Mouse (Mus musculus) hindbrain, postnatal 0 days (tissue): Measurements from ENCODE around the gene Ppp2r2c. TPM values are rescaled to one million over a fixed set of nuclear protein-coding genes. Genes with fewer than 3 reads are reported as not detected.

Experiments
- ATAC-seq: fragments of 200-750 bp; cut with Nextera tagmentation; 2 replicates; pipeline ENCODE4 v1.8.0; 2017; ENCODE audit warnings: mild to moderate bottlenecking, moderate TSS enrichment, moderate library complexity
- DNase-seq: peaks from one replicate; pipeline ENCODE4 v3.0.0-alpha.2; 2015; ENCODE audit warnings: low spot score
- H3K27ac ChIP-seq: fragments of 300-500 bp; sonication (generic); 2 replicates; pipeline ENCODE4 v1.5.1; 2014; ENCODE audit warnings: mild to moderate bottlenecking
- H3K27me3 ChIP-seq: fragments of 300-500 bp; sonication (generic); 2 replicates; pipeline ENCODE4 v1.6.1; 2014; ENCODE audit warnings: low read length, mixed read lengths; ENCODE audit not compliant: insufficient read depth
- H3K36me3 ChIP-seq: fragments of 300-500 bp; sonication (generic); 2 replicates; pipeline ENCODE4 v1.6.1; 2014; ENCODE audit warnings: low read length, mixed read lengths; ENCODE audit not compliant: insufficient read depth
- H3K4me1 ChIP-seq: fragments of 300-500 bp; sonication (generic); 2 replicates; pipeline ENCODE4 v1.6.1; 2014; ENCODE audit warnings: antibody characterized with exemption, low read length, mixed read lengths; ENCODE audit not compliant: insufficient read depth
- H3K4me2 ChIP-seq: fragments of 300-500 bp; sonication (generic); 2 replicates; pipeline ENCODE4 v1.6.1; 2014; ENCODE audit warnings: low read depth, mild to moderate bottlenecking, low read length, moderate library complexity, mixed read lengths
- H3K4me3 ChIP-seq: fragments of 300-500 bp; sonication (generic); 2 replicates; pipeline ENCODE4 v1.5.1; 2014; ENCODE audit warnings: low read length
- H3K9ac ChIP-seq: fragments of 300-500 bp; sonication (generic); replicated peaks from 2 replicates; pipeline ENCODE4 v1.6.1; 2014; ENCODE audit warnings: mild to moderate bottlenecking, low read length, moderate library complexity, mixed read lengths
- H3K9me3 ChIP-seq: fragments of 300-500 bp; sonication (generic); 2 replicates; pipeline ENCODE4 v1.6.1; 2016; ENCODE audit warnings: low read length, mixed read lengths
- CTCF ChIP-seq: IDR thresholded peaks from 2 replicates; pipeline ENCODE4 v1.5.1; 2016; ENCODE audit warnings: antibody characterized with exemption, control low read depth, low read depth
- WGBS: fragments of 180-500 bp; shearing (Covaris S2); extraction: QIAGEN DNeasy Blood & Tissue Kit; methylation state at CpG from one replicate; pipeline ENCODE4 v1.1.7; 2014; 5-methylcytosine and 5-hydroxymethylcytosine counted together
- polyA plus RNA-seq: library from polyadenylated mRNA; unstranded; fragments of >200 nt; fragmentation: Nextera tagmentation; extraction: Ambion mirVana; gene quantifications from 2 replicates; pipeline ENCODE4 v1.2.1, GENCODE M21; 2015
- total RNA-seq: library from RNA; depleted of rRNA; stranded (reverse); fragments of >200 nt; gene quantifications from 2 replicates; pipeline ENCODE4 v1.2.3, GENCODE M21; 2014

Gene Ppp2r2c
- total and polyA plus RNA-seq, 2 experiments from 2014 or later: 103 to 263 TPM

DNA sequence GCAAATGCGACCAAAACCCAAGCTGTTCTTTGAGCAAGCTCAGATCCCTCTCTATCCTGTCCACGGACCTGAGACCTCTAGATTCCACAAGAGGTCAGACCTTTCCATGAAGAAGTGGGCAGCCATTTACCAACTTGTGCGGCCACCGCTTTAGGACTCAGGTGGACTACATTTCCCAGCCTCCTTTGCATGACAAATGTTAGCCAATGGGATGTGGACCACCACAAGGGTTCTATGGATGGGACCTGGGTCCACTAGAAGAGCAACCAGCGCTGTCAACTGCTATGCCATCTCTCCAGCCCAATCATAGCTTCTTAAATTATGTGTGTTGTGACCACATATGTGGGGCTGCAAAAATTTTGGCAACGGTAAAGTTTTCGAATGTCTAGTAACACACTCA, 37.0 kb upstream of the Ppp2r2c start:
- peak overlapping the region; percentile 89 for H3K4me2 ChIP-seq
- peaks cover 8% of the 10 kb centered on the region; the same call in 1 of the 2 replicates for H3K4me1 ChIP-seq
- TF ChIP-seq CTCF: no peak; the same call in 1 of the 2 replicates
- WGBS: 65% methylated on average over 7 of the region's 7 CpGs
- H3K4me3 ChIP-seq: no peak overlapping the region
- H3K9me3 ChIP-seq: no peaks in the 10 kb centered on the region
- ATAC-seq: peak; percentile 36; the same call in 1 of the 2 replicates
- peak; percentile 66 for DNase-seq
- no peak overlapping the region for H3K27ac ChIP-seq
- peaks cover 3% of the 10 kb centered on the region; the same call in 1 of the 2 replicates for H3K36me3 ChIP-seq
- no peak overlapping the region for H3K9ac ChIP-seq
- H3K27me3 ChIP-seq: no peaks in the 10 kb centered on the region

- peak; percentile 99 for TF ChIP-seq CTCF
- DNase-seq (peak; percentile 91), ATAC-seq (peak; percentile 75)
- Histone ChIP-seq H3K4me3 (no peak overlapping the region), H3K4me1 (0 out of 2 replicates have a peak, but pooled peaks cover 5% of the 10 kb centered on the region), H3K36me3 (no peaks in the 10 kb centered on the region), H3K9me3 (no peaks in the 10 kb centered on the region), H3K9ac (no peak overlapping the region), H3K27me3 (no peaks in the 10 kb centered on the region), H3K27ac (no peak overlapping the region), H3K4me2 (no peak overlapping the region)
- 3% methylated on average over 6 of the region's 6 CpGs for WGBS
Observed at GRCm38 (mm10) chr5:36835933-36836332, 32.4 kb upstream of the Ppp2r2c start.

- H3K9me3 ChIP-seq: no peaks in the 10 kb centered on the region
- peak; percentile 59; the same call in 1 of the 2 replicates for ATAC-seq
- no peak overlapping the region for H3K4me3 ChIP-seq
- no peak overlapping the region for H3K27ac ChIP-seq
- no peak overlapping the region for H3K4me2 ChIP-seq
- no peaks in the 10 kb centered on the region for H3K36me3 ChIP-seq
- no peaks in the 10 kb centered on the region for H3K27me3 ChIP-seq
- H3K4me1 ChIP-seq: 0 out of 2 replicates have a peak, but pooled peaks cover 5% of the 10 kb centered on the region
- TF ChIP-seq CTCF: no peak
- WGBS: 67% methylated on average over 2 of the region's 2 CpGs
- DNase-seq: peak; percentile 64
- H3K9ac ChIP-seq: no peak overlapping the region
Observed at GRCm38 (mm10) chr5:36839032-36839431, 29.3 kb upstream of the Ppp2r2c start.

DNA sequence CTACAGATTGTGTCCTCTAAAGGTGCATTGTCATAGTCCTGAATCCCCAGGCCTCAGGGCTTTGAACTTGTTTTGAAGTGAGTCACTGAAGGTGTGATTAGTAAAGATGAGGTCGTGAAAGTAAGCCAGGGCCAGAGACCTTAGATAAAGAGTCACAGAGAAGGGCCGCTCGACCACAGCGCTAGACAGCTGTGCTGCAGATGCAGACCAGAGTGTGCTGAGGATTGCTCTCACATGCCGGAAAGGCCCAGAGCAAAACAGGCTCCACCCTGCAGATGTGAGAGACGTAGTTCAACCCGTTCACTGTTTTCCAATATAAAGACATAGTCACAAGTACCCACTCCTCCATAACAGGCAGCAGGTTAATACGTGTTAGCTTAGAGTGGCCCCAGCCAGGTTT, 28.7 kb upstream of the Ppp2r2c start:
- Histone ChIP-seq H3K4me2 (no peak overlapping the region), H3K27me3 (no peaks in the 10 kb centered on the region), H3K4me3 (no peak overlapping the region), H3K4me1 (0 out of 2 replicates have a peak, but pooled peaks cover 5% of the 10 kb centered on the region), H3K36me3 (no peaks in the 10 kb centered on the region), H3K9me3 (no peaks in the 10 kb centered on the region), H3K9ac (no peak overlapping the region), H3K27ac (no peak overlapping the region)
- no peak for ATAC-seq
- WGBS: 85% methylated on average over 8 of the region's 8 CpGs
- no peak for DNase-seq
- TF ChIP-seq CTCF: no peak

DNA sequence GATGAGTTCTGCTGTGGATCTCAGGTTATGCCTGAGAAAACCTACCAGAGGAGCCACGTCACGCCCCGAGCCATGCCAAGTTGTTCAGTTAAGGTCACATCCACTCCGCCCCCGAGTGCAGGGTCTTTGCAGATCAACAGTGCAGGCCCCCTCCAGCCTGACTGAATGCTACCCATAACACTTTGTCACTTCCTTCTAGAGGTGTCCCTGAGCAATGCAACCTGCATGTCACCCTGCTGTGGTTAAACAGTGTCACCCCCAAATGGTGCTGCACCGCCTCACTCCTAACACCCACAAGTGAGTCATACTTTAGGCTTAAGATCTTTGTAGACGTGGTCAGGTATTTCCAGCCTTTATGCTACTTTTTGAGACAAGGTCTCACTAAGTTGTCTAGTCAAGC, 28.2 kb upstream of the Ppp2r2c start:
- Histone ChIP-seq H3K4me1 (0 out of 2 replicates have a peak, but pooled peaks cover 5% of the 10 kb centered on the region), H3K27ac (no peak overlapping the region), H3K9me3 (no peaks in the 10 kb centered on the region), H3K9ac (no peak overlapping the region), H3K36me3 (no peaks in the 10 kb centered on the region), H3K4me3 (no peak overlapping the region), H3K27me3 (no peaks in the 10 kb centered on the region), H3K4me2 (no peak overlapping the region)
- WGBS: 83% methylated on average over 7 of the region's 7 CpGs
- ATAC-seq (no peak), DNase-seq (no peak)
- TF ChIP-seq CTCF: no peak

GRCm38 (mm10) chr5:36841701-36842100, 26.6 kb upstream of the Ppp2r2c start:
- 72% methylated on average over 1 of the region's 1 CpGs for WGBS
- H3K36me3 ChIP-seq: no peaks in the 10 kb centered on the region
- H3K4me1 ChIP-seq: 0 out of 2 replicates have a peak, but pooled peaks cover 5% of the 10 kb centered on the region
- H3K4me3 ChIP-seq: no peak overlapping the region
- ATAC-seq (no peak), DNase-seq (no peak)
- no peak overlapping the region for H3K9ac ChIP-seq
- TF ChIP-seq CTCF: no peak
- no peak overlapping the region for H3K4me2 ChIP-seq
- H3K27ac ChIP-seq: no peak overlapping the region
- no peaks in the 10 kb centered on the region for H3K27me3 ChIP-seq
- no peaks in the 10 kb centered on the region for H3K9me3 ChIP-seq

GRCm38 (mm10) chr5:36844490-36844889, 23.8 kb upstream of the Ppp2r2c start:
- no peak overlapping the region for H3K4me2 ChIP-seq
- DNase-seq (no peak), ATAC-seq (no peak)
- WGBS: 63% methylated on average over 10 of the region's 10 CpGs
- no peak for TF ChIP-seq CTCF
- H3K9ac ChIP-seq: no peak overlapping the region
- H3K4me1 ChIP-seq: no peaks in the 10 kb centered on the region
- no peak overlapping the region for H3K4me3 ChIP-seq
- no peaks in the 10 kb centered on the region for H3K9me3 ChIP-seq
- H3K27me3 ChIP-seq: no peaks in the 10 kb centered on the region
- H3K36me3 ChIP-seq: no peaks in the 10 kb centered on the region
- no peak overlapping the region for H3K27ac ChIP-seq
